Mouse (Mus musculus) Muller cell, postnatal 12 days (primary cell): ENCODE measurements at regions not wholly inside any gene's neighbourhood (a gene's known extent, or its start where the extent isn't known, plus 50 kb on each side); places are given as distances from the start of the nearest gene placed in this dataset.

Experiments used
- DNase-seq: peaks from one replicate; pipeline ENCODE4 v3.0.0-alpha.2; 2015; ENCODE audit errors: inconsistent ontology term

GRCm38 (mm10) chr3:78412669-78413419 is 873.5 kb downstream of the Rapgef2 start:
- DNase-seq, result no peak

GRCm38 (mm10) chr3:78411395-78411794 is 874.9 kb downstream of the Rapgef2 start:
- DNase-seq, result no peak

GRCm38 (mm10) chr3:78409237-78409636 is 877.1 kb downstream of the Rapgef2 start:
- DNase-seq, result no peak

- peak; percentile 88 for DNase-seq
Observed at GRCm38 (mm10) chr3:78405760-78406467, 880.4 kb downstream of the Rapgef2 start.

- peak; percentile 78 for DNase-seq
Observed at GRCm38 (mm10) chr3:78358377-78358776, 927.9 kb downstream of the Rapgef2 start.

GRCm38 (mm10) chr3:78339891-78340290 is 946.4 kb downstream of the Rapgef2 start:
- DNase-seq, result no peak

- no peak for DNase-seq
Observed at GRCm38 (mm10) chr3:78311630-78312406, 974.5 kb downstream of the Rapgef2 start.

- DNase-seq, result no peak
Observed at GRCm38 (mm10) chr3:78300506-78300905, 985.8 kb downstream of the Rapgef2 start.

- peak; percentile 86 for DNase-seq
Observed at GRCm38 (mm10) chr3:78291894-78292293, 994.4 kb downstream of the Rapgef2 start.

- no peak for DNase-seq
Observed at GRCm38 (mm10) chr3:78284071-78284470, 1002.2 kb downstream of the Rapgef2 start.

- no peak for DNase-seq
Observed at GRCm38 (mm10) chr3:78236920-78237319, 1049.4 kb downstream of the Rapgef2 start.

- no peak for DNase-seq
Observed at GRCm38 (mm10) chr3:78209729-78210128, 1076.6 kb downstream of the Rapgef2 start.

- no peak for DNase-seq
Observed at GRCm38 (mm10) chr3:78162601-78163000, 1123.7 kb downstream of the Rapgef2 start.

- DNase-seq, result no peak
Observed at GRCm38 (mm10) chr3:78158450-78158849, 1127.9 kb downstream of the Rapgef2 start.
